Mouse (Mus musculus): Measurements from ENCODE around the gene 4931406P16Rik. TPM values are rescaled to one million over a fixed set of nuclear protein-coding genes. Genes with fewer than 3 reads are reported as not detected.
A peak's percentile ranks its signal among the peaks of the same experiment; 100 is the strongest.

Gene 4931406P16Rik
- total RNA-seq, 2 experiments from 2014 or later: 36.6 to 51.9 TPM

GRCm38 (mm10) chr7:34263437-34263836 lies 49.9 kb downstream of the 4931406P16Rik start:
- Histone ChIP-seq H3K27ac (peak overlapping the region; percentile 83), H3K4me3 (no peak overlapping the region)
- DNase-seq: no peak
- intact Hi-C loops (cut with DNase I): no loop called here
- TF ChIP-seq CTCF (IDR thresholded peaks at IDR 0.05): no peak

GRCm38 (mm10) chr7:34258407-34258806 lies 54.9 kb downstream of the 4931406P16Rik start:
- peak overlapping the region; percentile 78 for H3K27ac ChIP-seq

GRCm38 (mm10) chr7:34257279-34257678 lies 56.1 kb downstream of the 4931406P16Rik start:
- TF ChIP-seq CTCF (IDR thresholded peaks at IDR 0.05): no peak
- DNase-seq: no peak
- intact Hi-C loops (cut with DNase I): no loop called here
- H3K4me3 ChIP-seq: no peak overlapping the region
- H3K27ac ChIP-seq: peak overlapping the region; percentile 78

More at GRCm38 (mm10) chr7:34258407-34258806, 54.9 kb downstream of the 4931406P16Rik start:
- intact Hi-C loops (cut with DNase I): no loop called here
- TF ChIP-seq CTCF (IDR thresholded peaks at IDR 0.05): no peak
- H3K4me3 ChIP-seq: no peak overlapping the region
- DNase-seq: no peak

GRCm38 (mm10) chr7:34255916-34256315 lies 57.4 kb downstream of the 4931406P16Rik start:
- no peak for TF ChIP-seq CTCF (IDR thresholded peaks at IDR 0.05)
- Histone ChIP-seq H3K4me3 (no peak overlapping the region; the same call in 1 of the 2 replicates), H3K27ac (peak overlapping the region; percentile 82)
- intact Hi-C loops (cut with DNase I): no loop called here
- DNase-seq: no peak

GRCm38 (mm10) chr7:34255137-34255536 lies 58.2 kb downstream of the 4931406P16Rik start:
- intact Hi-C loops (cut with DNase I): no loop called here
- peak overlapping the region; percentile 82 for H3K27ac ChIP-seq
- DNase-seq: no peak

GRCm38 (mm10) chr7:34252030-34252429 lies 61.3 kb downstream of the 4931406P16Rik start:
- intact Hi-C loops (cut with DNase I): loop anchor here (5.0 kb wide), 1 partner anchor 105 kb away; no protein-coding TSS in a partner anchor
- no peak overlapping the region for H3K27ac ChIP-seq
- TF ChIP-seq CTCF (IDR thresholded peaks at IDR 0.05): peak; percentile 73
- no peak overlapping the region for H3K4me3 ChIP-seq
- DNase-seq: no peak

More at GRCm38 (mm10) chr7:34255137-34255536, 58.2 kb downstream of the 4931406P16Rik start:
- H3K4me3 ChIP-seq: no peak overlapping the region
- TF ChIP-seq CTCF (IDR thresholded peaks at IDR 0.05): no peak

- intact Hi-C loops (cut with DNase I): loop anchor here (5.0 kb wide), 1 partner anchor 107 kb away; no protein-coding TSS in a partner anchor
- H3K27ac ChIP-seq: no peak within 1 kb of the TSS
- no peak for DNase-seq
- no peak for TF ChIP-seq CTCF (IDR thresholded peaks at IDR 0.05)
- no peak within 1 kb of the TSS for H3K4me3 ChIP-seq
Measured at GRCm38 (mm10) chr7:34250738-34251137, 62.6 kb downstream of the 4931406P16Rik start, which contains the start of gene Gm6096. Gm6096 (plus strand) TSS chr7:34251038.

- TF ChIP-seq CTCF (IDR thresholded peaks at IDR 0.05): no peak
- H3K4me3 ChIP-seq: no peak overlapping the region
- H3K27ac ChIP-seq: no peak overlapping the region
- DNase-seq: no peak
- intact Hi-C loops (cut with DNase I): no loop called here
Measured at GRCm38 (mm10) chr7:34246870-34247499, 66.4 kb downstream of the 4931406P16Rik start.

- TF ChIP-seq CTCF (IDR thresholded peaks at IDR 0.05): no peak
- peak; percentile 38 for DNase-seq
- Histone ChIP-seq H3K27ac (no peak overlapping the region), H3K4me3 (no peak overlapping the region)
- intact Hi-C loops (cut with DNase I): no loop called here
Measured at GRCm38 (mm10) chr7:34242176-34242575, 71.2 kb downstream of the 4931406P16Rik start.

GRCm38 (mm10) chr7:34238086-34238485 lies 75.3 kb downstream of the 4931406P16Rik start:
- DNase-seq: no peak
- H3K4me3 ChIP-seq: no peak overlapping the region
- no peak for TF ChIP-seq CTCF (IDR thresholded peaks at IDR 0.05)
- H3K27ac ChIP-seq: no peak overlapping the region
- intact Hi-C loops (cut with DNase I): no loop called here

GRCm38 (mm10) chr7:34235602-34236001 lies 77.7 kb downstream of the 4931406P16Rik start:
- intact Hi-C loops (cut with DNase I): no loop called here
- no peak for TF ChIP-seq CTCF (IDR thresholded peaks at IDR 0.05)
- Histone ChIP-seq H3K27ac (no peak overlapping the region), H3K4me3 (no peak overlapping the region)
- DNase-seq: no peak

- TF ChIP-seq CTCF (IDR thresholded peaks at IDR 0.05): no peak
- Histone ChIP-seq H3K27ac (peak overlapping the region; percentile 98), H3K4me3 (peak overlapping the region; percentile 66)
- DNase-seq: no peak
- intact Hi-C loops (cut with DNase I): no loop called here
Measured at GRCm38 (mm10) chr7:34234610-34235561, 78.5 kb downstream of the 4931406P16Rik start.
